Mouse (Mus musculus): Measurements from ENCODE around the gene Igf1r. TPM values are rescaled to one million over a fixed set of nuclear protein-coding genes. Genes with fewer than 3 reads are reported as not detected.

Igf1r gene
- polyA plus RNA-seq, 1 experiment = 9.8 TPM

DNA sequence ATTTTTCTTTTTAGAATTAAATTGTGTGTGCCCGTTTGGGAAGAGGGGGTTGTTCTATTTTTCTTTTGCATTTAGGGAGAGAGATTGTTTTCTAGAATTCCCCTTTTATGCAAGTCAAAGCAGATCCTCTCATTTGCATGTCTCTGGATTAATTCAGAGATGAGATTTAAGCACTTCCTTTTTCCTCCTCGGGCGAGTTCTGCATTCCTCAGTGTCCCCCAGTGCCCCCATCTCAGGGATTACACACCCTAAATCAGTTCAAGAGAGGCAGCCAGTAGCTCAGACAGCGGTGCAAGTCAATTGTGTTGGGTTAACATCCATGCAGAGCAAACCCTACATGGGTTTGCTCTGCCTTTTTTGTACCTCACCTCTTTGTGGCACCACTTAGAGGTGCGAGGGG lies 261.2 kb downstream of the Igf1r start:
- Histone ChIP-seq H3K36me3 (ENCODE audit: control insufficient read depth, insufficient read depth) (peaks cover 11% of the 10 kb centered on the region), H3K79me2 (ENCODE audit: control insufficient read depth, insufficient read depth) (no peaks in the 10 kb centered on the region), H3K27me3 (ENCODE audit: control insufficient read depth, insufficient read depth, insufficient read length) (no peaks in the 10 kb centered on the region), H3ac (ENCODE audit: control insufficient read depth, insufficient read length, low read depth) (no peak overlapping the region), H3K79me3 (ENCODE audit: low read depth) (no peaks in the 10 kb centered on the region), H3K4me3 (ENCODE audit: insufficient read depth, poor library complexity, severe bottlenecking) (no peak overlapping the region)
- no peak for TF ChIP-seq FOSL1 (IDR thresholded peaks at IDR 0.05; ENCODE audit: insufficient read depth, low read length, poor library complexity, severe bottlenecking)
- TF ChIP-seq MAX (IDR thresholded peaks at IDR 0.05) = no peak
- TF ChIP-seq MYOG (IDR thresholded peaks at IDR 0.05; ENCODE audit: control insufficient read depth, extremely low read depth, insufficient read length) = no peak
- TF ChIP-seq CEBPB (IDR thresholded peaks at IDR 0.05; ENCODE audit: low read depth) = no peak
- no peak for TF ChIP-seq CTCF (IDR thresholded peaks at IDR 0.05; ENCODE audit: control insufficient read depth, insufficient read depth, insufficient read length)
- no peak for TF ChIP-seq USF1 (IDR thresholded peaks at IDR 0.05; ENCODE audit: low read depth)
- TF ChIP-seq MYOD1 (IDR thresholded peaks at IDR 0.05; ENCODE audit: control insufficient read depth, insufficient read length, low read depth) = no peak

DNA sequence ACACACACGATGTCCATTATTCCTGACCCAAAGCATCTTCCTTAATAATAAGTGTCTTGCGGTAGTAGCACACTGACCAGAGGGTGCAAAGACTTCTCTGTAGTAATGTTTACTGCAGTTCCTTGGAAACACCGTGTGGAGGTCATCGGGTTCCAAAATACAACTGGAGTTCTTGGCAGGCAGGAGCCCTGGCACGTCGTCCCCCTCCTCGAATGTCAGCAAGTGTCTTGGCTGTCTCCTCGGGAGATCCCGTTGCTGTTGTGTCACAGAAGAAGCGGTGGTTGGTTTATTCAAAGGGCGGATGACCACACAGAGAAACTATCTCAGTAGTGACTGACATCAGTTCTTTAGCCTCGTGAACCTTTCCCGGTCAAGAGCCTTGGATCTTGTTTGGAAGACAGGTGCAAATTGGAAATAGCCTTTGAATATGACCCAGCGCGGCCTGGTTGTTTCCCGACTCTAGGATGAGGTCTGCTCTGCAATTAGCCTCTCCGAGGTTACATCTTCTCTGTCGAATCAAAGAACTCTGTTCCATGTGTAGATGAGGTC lies 263.0 kb downstream of the Igf1r start:
- Histone ChIP-seq H3K36me3 (ENCODE audit: control insufficient read depth, insufficient read depth) (peaks cover 14% of the 10 kb centered on the region), H3K27me3 (ENCODE audit: control insufficient read depth, insufficient read depth, insufficient read length) (no peaks in the 10 kb centered on the region), H3K4me3 (ENCODE audit: insufficient read depth, poor library complexity, severe bottlenecking) (no peak overlapping the region), H3K79me3 (ENCODE audit: low read depth) (no peaks in the 10 kb centered on the region), H3ac (ENCODE audit: control insufficient read depth, insufficient read length, low read depth) (no peak overlapping the region), H3K79me2 (ENCODE audit: control insufficient read depth, insufficient read depth) (no peaks in the 10 kb centered on the region)
- TF ChIP-seq CTCF (IDR thresholded peaks at IDR 0.05; ENCODE audit: control insufficient read depth, insufficient read depth, insufficient read length) (no peak), FOSL1 (IDR thresholded peaks at IDR 0.05; ENCODE audit: insufficient read depth, low read length, poor library complexity, severe bottlenecking) (no peak), MAX (IDR thresholded peaks at IDR 0.05) (no peak), USF1 (IDR thresholded peaks at IDR 0.05; ENCODE audit: low read depth) (no peak), MYOD1 (IDR thresholded peaks at IDR 0.05; ENCODE audit: control insufficient read depth, insufficient read length, low read depth) (no peak), MYOG (IDR thresholded peaks at IDR 0.05; ENCODE audit: control insufficient read depth, extremely low read depth, insufficient read length) (no peak), CEBPB (IDR thresholded peaks at IDR 0.05; ENCODE audit: low read depth) (no peak)

DNA sequence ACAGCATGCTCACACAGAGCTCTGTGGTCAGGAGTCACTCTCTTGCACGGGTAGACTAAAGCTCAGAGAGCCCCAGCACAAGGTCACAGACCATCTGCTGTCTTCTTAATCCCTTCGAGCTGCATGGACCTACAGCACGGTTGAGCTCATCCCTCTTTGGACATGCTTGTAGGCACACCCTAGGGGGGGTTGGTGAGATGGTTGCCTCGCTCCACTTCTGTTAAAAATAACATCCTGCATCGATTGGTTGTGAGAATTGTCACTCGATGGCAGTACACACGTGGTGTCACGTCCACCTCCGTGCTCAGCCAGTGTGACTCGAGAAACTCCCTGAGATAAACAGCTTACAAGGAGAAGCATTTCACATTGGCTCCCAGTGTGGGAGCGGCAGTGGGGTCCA lies 266.3 kb downstream of the Igf1r start:
- Histone ChIP-seq H3K27me3 (ENCODE audit: control insufficient read depth, insufficient read depth, insufficient read length) (no peaks in the 10 kb centered on the region), H3K4me3 (ENCODE audit: insufficient read depth, poor library complexity, severe bottlenecking) (no peak overlapping the region), H3K79me3 (ENCODE audit: low read depth) (no peaks in the 10 kb centered on the region), H3K36me3 (ENCODE audit: control insufficient read depth, insufficient read depth) (peaks cover 20% of the 10 kb centered on the region), H3ac (ENCODE audit: control insufficient read depth, insufficient read length, low read depth) (no peak overlapping the region), H3K79me2 (ENCODE audit: control insufficient read depth, insufficient read depth) (no peaks in the 10 kb centered on the region)
- TF ChIP-seq MYOG (IDR thresholded peaks at IDR 0.05; ENCODE audit: control insufficient read depth, extremely low read depth, insufficient read length) (no peak), CEBPB (IDR thresholded peaks at IDR 0.05; ENCODE audit: low read depth) (no peak), MYOD1 (IDR thresholded peaks at IDR 0.05; ENCODE audit: control insufficient read depth, insufficient read length, low read depth) (no peak), CTCF (IDR thresholded peaks at IDR 0.05; ENCODE audit: control insufficient read depth, insufficient read depth, insufficient read length) (no peak)

DNA sequence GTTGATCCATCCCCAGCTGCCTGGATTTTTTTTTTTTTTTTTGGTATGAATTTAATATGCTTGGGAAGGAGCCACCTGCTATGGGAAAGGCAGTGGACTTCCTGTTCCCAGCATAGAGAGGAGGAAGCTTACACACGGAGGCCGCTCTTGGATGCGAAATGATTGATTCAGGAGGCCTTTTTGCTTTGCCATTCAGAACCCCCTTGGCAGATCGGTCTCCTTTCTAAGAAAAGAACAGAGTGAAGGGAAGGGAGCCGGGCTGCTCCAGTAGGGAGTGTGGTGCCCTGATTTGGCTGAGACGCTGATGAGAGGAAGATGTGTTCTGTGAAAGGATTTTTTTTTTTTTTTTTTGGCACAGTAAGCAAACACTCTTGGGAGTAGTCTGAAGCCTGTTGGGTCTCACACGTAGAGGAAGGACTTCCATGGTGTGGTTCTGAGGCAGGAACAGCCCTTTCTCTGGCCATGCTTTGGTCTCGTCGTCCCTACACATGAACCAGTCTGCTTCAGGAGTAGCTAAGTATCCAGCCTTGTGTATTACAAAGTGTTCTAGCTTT lies 269.1 kb downstream of the Igf1r start:
- no peak overlapping the region for H3K4me3 ChIP-seq (ENCODE audit: insufficient read depth, poor library complexity, severe bottlenecking)
- H3K36me3 ChIP-seq (ENCODE audit: control insufficient read depth, insufficient read depth) = peaks cover 20% of the 10 kb centered on the region
- TF ChIP-seq FOSL1 (IDR thresholded peaks at IDR 0.05; ENCODE audit: insufficient read depth, low read length, poor library complexity, severe bottlenecking) (no peak), MYOD1 (IDR thresholded peaks at IDR 0.05; ENCODE audit: control insufficient read depth, insufficient read length, low read depth) (no peak), MAX (IDR thresholded peaks at IDR 0.05) (no peak), CEBPB (IDR thresholded peaks at IDR 0.05; ENCODE audit: low read depth) (no peak), MYOG (IDR thresholded peaks at IDR 0.05; ENCODE audit: control insufficient read depth, extremely low read depth, insufficient read length) (no peak), USF1 (IDR thresholded peaks at IDR 0.05; ENCODE audit: low read depth) (no peak), CTCF (IDR thresholded peaks at IDR 0.05; ENCODE audit: control insufficient read depth, insufficient read depth, insufficient read length) (no peak)

DNA sequence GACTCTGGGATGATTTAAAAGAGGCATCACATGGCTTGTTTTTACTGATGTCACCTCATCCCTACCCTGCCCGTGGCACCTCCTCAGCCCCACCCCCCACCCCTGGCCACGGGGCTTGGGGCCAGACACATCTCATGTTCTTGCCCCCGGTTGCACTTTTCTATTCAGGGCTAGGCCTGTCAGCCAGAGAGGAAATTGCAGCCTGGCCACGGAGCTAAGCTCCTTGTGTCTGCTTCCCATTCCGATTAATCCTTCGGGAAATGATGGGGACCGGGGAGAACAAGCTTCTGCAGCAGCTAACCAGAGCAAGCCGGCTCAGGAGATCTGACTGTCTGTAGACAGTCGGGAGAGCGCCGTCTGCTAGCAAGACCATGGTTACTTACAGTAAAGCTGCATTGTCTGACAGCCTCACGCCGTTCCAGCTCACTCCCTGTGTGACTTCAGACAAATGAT lies 270.8 kb downstream of the Igf1r start:
- H3ac ChIP-seq (ENCODE audit: control insufficient read depth, insufficient read length, low read depth) = no peak overlapping the region
- no peaks in the 10 kb centered on the region for H3K27me3 ChIP-seq (ENCODE audit: control insufficient read depth, insufficient read depth, insufficient read length)
- H3K4me3 ChIP-seq (ENCODE audit: insufficient read depth, poor library complexity, severe bottlenecking) = no peak overlapping the region
- TF ChIP-seq MYOG (IDR thresholded peaks at IDR 0.05; ENCODE audit: control insufficient read depth, extremely low read depth, insufficient read length) = no peak
- no peak for TF ChIP-seq MYOD1 (IDR thresholded peaks at IDR 0.05; ENCODE audit: control insufficient read depth, insufficient read length, low read depth)
- TF ChIP-seq CEBPB (IDR thresholded peaks at IDR 0.05; ENCODE audit: low read depth) = no peak
- TF ChIP-seq FOSL1 (IDR thresholded peaks at IDR 0.05; ENCODE audit: insufficient read depth, low read length, poor library complexity, severe bottlenecking) = no peak
- H3K79me3 ChIP-seq (ENCODE audit: low read depth) = no peaks in the 10 kb centered on the region
- peaks cover 12% of the 10 kb centered on the region for H3K36me3 ChIP-seq (ENCODE audit: control insufficient read depth, insufficient read depth)
- no peaks in the 10 kb centered on the region for H3K79me2 ChIP-seq (ENCODE audit: control insufficient read depth, insufficient read depth)

More for the DNA sequence above, 269.1 kb downstream of the Igf1r start:
- Histone ChIP-seq H3K79me3 (ENCODE audit: low read depth) (no peaks in the 10 kb centered on the region), H3K27me3 (ENCODE audit: control insufficient read depth, insufficient read depth, insufficient read length) (no peaks in the 10 kb centered on the region), H3ac (ENCODE audit: control insufficient read depth, insufficient read length, low read depth) (no peak overlapping the region), H3K79me2 (ENCODE audit: control insufficient read depth, insufficient read depth) (no peaks in the 10 kb centered on the region)

DNA sequence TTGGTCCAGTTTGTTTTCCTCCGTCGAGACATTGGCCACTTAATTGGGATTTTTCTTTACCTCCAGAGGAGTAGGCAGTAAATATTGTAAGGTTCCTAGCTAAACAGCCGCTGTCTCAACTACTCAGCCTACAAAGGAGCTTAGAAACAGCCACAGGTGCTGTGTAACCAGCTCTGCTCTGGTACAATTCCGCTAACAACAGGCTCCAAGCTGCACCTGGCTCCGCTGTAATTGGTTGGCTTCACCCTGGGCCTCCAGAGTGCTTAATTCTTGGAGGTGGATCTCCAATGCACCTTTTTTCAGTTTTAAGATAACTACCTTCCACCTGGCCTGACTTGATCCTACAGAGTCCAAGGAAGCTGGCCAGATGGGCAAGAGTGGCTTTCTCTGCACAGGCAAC lies 271.4 kb downstream of the Igf1r start:
- H3K27me3 ChIP-seq (ENCODE audit: control insufficient read depth, insufficient read depth, insufficient read length) = no peaks in the 10 kb centered on the region
- H3ac ChIP-seq (ENCODE audit: control insufficient read depth, insufficient read length, low read depth) = no peak overlapping the region
- peaks cover 7% of the 10 kb centered on the region for H3K36me3 ChIP-seq (ENCODE audit: control insufficient read depth, insufficient read depth)
- no peaks in the 10 kb centered on the region for H3K79me2 ChIP-seq (ENCODE audit: control insufficient read depth, insufficient read depth)
- no peaks in the 10 kb centered on the region for H3K79me3 ChIP-seq (ENCODE audit: low read depth)
- H3K4me3 ChIP-seq (ENCODE audit: insufficient read depth, poor library complexity, severe bottlenecking) = no peak overlapping the region
- TF ChIP-seq MAX (IDR thresholded peaks at IDR 0.05) (no peak), FOSL1 (IDR thresholded peaks at IDR 0.05; ENCODE audit: insufficient read depth, low read length, poor library complexity, severe bottlenecking) (no peak), USF1 (IDR thresholded peaks at IDR 0.05; ENCODE audit: low read depth) (no peak), CTCF (IDR thresholded peaks at IDR 0.05; ENCODE audit: control insufficient read depth, insufficient read depth, insufficient read length) (no peak), MYOG (IDR thresholded peaks at IDR 0.05; ENCODE audit: control insufficient read depth, extremely low read depth, insufficient read length) (no peak), MYOD1 (IDR thresholded peaks at IDR 0.05; ENCODE audit: control insufficient read depth, insufficient read length, low read depth) (no peak), CEBPB (IDR thresholded peaks at IDR 0.05; ENCODE audit: low read depth) (no peak)
